Mouse (Mus musculus) kidney, adult 11 months (tissue): ENCODE measurements around the gene Vsig8.
A peak's percentile ranks its signal among the peaks of the same experiment; 100 is the strongest.

Source experiments
- DNase-seq: peaks from one replicate; pipeline ENCODE4 v3.0.0; 2022

The Vsig8 gene

GRCm38 (mm10) chr1:172530544-172531220, 25.1 kb upstream of the Vsig8 start:
- no peak for DNase-seq

DNA sequence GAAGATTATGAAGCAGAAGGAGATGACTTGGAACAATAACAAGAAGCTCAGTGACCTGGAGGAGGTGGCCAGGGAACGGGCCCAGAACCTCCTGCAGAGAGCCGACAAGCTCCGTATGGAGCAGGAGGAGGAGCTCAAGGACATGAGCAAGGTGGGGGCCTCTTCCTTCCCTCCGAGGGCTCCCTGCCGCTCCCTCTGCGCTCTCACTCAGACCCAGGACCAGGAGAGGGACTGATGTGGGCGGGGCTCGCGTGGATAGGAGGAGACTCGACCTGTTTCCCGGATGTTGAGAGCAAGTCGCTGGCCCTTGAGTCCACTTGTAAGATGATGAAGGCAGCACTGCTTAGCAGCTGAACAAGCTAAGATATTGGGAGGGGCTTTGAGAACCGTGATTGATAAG, 23.2 kb upstream of the Vsig8 start:
- no peak for DNase-seq

- no peak for DNase-seq
These were observed 20.6 kb upstream of the Vsig8 start for GRCm38 (mm10) chr1:172535116-172535515.

GRCm38 (mm10) chr1:172539827-172540226, 15.9 kb upstream of the Vsig8 start:
- no peak for DNase-seq

GRCm38 (mm10) chr1:172540283-172540820, 15.4 kb upstream of the Vsig8 start:
- no peak for DNase-seq

DNA sequence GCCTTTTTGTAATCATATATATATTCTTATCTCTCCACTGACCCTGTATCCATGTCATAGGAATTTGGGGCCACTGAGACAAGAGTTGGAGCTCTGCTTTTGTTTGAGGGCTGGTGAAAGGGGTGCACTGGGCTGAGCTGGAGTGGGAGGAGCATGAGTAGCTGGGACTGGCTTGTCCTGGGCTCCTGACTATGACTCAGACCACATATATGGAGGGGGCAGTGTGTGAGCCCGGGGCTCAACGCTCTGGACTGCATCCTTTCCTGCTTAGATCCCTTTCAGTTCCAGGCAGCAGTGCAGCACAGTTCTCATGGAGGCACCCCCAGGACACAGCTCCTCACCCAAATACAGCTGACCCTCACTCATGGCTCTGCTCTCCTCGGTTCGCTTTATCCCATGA, 9.7 kb upstream of the Vsig8 start:
- no peak for DNase-seq

DNA sequence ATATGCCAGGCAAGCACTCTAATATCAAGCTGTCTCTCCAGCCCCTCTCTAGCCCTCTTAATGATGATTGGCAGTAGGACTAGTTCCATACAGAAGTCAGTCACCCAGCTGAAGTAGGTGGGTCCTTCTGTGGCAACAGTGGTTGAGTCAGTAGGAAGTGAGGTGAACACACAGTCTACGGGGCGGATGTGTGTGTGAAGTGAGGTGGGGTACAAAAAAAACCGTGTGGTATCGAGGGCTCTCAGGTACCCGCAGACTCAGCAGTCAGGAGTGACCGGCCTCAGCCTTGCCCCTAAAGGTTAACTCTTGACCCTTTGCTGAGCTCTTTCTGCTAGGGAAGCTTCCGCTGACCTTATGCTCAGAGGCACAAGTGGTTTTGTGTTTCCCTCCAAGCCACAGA, 7.2 kb upstream of the Vsig8 start:
- DNase-seq: no peak

DNA sequence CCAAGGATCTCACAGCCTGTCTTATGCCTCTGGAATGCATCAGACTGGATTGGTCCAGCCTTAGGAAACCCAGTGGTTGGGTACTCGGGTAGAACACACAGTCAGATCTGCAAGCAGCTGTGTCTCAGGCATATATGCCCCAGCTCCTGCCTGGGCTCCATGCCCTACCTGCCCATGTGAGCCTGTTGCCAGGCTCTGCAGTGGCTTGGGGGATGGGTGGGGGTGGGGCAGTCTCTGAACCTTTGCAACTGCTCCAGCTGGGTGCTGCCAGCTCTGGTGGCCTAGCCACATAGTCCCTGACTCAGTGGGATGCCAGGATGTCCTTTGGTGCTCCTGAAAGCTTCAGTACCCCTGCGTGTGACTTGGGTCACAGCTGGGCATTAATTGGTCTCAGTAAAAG, 6.4 kb upstream of the Vsig8 start:
- DNase-seq: no peak

DNA sequence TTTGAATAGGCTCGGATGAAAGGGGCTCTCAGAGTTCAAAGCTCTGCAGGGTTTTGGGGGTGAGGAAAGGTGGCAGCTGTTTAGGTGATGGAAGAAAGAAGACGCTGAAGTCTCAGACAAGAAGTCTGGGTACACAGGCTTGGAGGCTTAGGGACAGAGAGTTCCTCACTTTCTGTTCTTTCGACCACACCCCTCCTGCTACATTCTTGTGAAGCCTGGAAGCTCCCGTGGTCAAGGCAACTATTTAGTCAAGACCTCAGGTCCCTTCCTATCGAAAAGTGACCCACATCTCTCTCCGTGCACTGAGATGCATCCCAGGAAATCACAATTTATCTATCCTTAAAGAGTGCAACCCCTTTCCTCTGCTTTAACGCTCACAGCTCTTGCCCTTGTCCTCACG, 6.0 kb upstream of the Vsig8 start:
- no peak for DNase-seq

GRCm38 (mm10) chr1:172550551-172550951, 5.2 kb upstream of the Vsig8 start:
- DNase-seq: peak; percentile 49

DNA sequence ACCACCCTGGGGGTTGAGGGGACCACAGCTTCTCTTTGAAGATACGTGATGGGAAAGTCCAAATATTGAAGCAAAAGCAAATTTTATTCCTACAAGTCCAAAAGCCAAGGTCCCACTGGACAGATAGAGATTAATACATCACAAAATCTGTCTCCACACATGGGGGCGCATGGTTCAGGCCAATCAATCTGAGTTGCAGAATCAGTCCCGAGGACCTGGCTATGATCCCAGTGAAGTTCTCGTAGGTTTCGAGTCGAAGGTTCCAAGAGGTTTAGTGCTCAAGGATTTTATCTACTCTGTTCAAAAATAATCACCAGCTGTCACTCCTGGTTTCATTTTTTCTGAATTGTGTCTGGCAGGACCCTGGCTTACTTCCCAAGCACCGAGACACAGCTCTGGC, 4.7 kb upstream of the Vsig8 start:
- no peak for DNase-seq

DNA sequence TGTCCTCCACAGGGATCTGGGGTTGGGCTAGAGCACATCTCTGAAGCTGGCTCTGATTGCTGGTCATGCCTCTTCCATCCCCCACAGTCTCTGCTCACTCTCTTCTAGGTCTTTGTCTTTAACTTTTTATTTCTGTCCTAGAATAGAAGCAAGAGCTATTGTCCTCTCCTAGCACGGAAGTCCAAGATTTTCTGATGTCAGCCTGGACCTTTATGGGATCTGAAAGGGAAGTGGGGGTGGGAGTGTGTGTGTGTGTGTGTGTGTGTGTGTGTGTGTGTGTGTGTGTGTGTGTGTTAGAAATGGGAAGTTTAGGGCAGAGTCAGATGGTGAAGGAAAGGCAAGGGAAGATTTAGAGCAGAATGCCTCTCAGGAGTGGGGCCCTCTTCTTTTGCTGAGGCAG, 3.1 kb upstream of the Vsig8 start:
- DNase-seq: no peak

DNA sequence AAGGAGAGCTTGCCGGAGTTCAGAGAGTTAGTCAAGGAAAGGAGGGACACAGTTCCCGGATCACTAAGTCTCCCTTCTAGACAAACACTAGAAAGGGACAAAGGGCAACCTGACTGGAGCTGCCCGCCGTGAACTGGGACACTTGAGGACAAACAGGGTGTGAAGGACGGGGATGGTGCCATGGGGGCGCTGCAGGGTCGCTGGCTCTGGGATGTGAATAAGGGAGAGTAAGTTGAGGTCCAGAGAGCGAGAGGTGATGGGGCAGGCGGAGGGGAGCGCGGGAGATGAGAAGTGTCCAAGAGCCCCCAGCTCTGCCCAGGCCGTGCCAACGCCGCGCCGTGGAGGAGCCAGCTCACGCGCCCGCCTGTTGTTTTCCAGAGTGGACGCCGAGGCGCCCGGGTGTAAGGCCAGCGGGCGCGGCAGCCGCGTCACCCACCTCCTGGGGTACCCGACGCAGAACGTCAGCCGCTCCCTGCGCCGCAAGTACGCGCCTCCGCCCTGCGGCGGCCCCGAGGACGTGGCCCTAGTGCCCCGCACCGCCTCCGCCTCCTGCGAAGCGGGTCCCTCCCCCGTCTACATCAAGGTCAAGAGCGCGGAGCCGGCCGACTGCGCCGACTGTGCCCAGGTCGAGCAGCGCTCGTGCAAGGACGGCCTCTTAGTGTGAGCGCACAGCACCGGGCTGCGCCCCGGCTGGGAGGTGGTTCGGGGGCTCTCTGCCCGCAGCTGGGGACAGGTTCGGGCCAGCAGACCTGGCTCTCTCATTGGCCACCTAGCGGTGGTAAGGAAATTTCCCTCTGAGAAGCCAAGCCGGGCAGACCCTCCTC, 7.1 kb downstream of the Vsig8 start:
- DNase-seq: peak; percentile 80

- no peak for DNase-seq
These were observed 7.7 kb downstream of the Vsig8 start for GRCm38 (mm10) chr1:172563465-172563828.

GRCm38 (mm10) chr1:172566131-172566530, 10.4 kb downstream of the Vsig8 start:
- DNase-seq: no peak

DNA sequence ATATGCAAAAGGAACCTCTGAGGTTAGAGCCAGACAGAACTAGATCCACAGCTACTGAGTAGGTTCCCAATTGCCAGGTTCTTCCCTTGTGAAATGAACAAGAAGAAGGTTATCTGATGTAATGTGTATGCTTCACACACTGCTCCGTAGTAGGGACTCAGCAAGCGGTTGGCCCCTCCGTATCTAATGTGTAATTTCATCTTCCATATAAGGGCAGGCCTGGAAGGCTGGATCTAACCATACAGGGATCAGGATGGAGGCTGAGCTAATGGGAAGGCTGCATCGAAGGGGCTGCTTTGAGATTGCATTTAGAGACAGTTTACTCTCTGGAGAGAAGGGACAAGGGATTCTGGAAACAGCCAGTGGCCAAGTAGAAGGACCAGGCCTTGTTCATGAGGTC, 12.0 kb downstream of the Vsig8 start:
- DNase-seq: no peak

DNA sequence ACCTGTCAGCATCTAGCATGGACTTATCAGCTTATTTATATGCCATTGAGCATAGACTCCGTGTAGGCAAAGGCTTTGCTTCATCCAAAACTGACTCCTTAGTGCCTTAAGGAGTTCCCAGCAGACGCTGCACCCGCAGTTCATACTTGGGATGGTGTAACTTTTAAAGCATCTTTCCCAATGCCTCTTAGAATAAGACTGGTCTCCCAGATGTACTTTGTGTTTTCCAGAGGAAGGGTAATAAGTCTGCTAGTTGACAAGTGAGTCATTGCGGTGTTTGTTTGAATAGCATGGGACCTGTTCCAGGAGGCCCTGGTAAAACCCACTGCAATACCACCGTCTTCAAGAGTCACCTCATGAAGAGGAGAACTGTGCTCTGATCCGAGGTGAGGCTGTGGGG, 24.4 kb downstream of the Vsig8 start:
- DNase-seq: no peak

DNA sequence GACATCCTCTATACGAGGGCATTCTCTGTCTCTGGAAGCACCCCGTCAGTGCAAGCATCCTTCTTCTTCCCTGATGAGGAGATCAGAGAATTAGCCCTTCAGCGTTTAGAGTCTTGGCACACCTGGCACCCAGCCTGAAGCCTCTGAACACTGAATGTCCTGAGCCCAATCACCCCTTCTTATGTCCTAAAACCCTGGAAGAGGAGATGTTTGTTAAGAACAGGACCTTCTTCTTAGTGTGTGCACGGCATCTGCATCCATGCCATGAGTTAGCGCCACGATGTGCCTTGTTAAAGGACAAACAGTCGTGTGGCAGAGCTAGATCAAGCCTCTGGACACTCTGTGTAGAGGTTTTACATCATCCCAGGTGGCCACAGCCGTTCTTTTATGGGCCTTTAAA, 26.7 kb downstream of the Vsig8 start:
- DNase-seq: no peak

DNA sequence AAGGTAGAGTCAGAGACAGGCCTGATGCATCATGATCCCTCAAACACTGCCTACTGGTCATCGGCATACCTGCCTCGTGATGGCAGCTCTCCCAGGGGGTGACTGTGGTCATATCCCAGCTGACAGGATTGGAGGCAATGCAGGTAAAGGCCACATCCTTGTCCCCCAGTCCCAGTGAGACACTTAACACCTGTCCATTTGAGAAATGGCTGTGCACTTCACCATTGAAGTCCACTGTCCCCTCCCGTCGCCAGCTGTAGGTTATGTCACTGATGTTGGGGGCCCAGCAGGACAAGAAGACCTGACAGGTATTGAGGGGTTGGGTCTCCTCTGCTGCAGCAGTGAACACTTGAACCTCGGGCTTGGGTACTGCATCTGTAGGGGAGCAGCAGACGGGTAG, 28.5 kb downstream of the Vsig8 start:
- DNase-seq: no peak

GRCm38 (mm10) chr1:172585026-172585425, 29.3 kb downstream of the Vsig8 start:
- DNase-seq: no peak

DNA sequence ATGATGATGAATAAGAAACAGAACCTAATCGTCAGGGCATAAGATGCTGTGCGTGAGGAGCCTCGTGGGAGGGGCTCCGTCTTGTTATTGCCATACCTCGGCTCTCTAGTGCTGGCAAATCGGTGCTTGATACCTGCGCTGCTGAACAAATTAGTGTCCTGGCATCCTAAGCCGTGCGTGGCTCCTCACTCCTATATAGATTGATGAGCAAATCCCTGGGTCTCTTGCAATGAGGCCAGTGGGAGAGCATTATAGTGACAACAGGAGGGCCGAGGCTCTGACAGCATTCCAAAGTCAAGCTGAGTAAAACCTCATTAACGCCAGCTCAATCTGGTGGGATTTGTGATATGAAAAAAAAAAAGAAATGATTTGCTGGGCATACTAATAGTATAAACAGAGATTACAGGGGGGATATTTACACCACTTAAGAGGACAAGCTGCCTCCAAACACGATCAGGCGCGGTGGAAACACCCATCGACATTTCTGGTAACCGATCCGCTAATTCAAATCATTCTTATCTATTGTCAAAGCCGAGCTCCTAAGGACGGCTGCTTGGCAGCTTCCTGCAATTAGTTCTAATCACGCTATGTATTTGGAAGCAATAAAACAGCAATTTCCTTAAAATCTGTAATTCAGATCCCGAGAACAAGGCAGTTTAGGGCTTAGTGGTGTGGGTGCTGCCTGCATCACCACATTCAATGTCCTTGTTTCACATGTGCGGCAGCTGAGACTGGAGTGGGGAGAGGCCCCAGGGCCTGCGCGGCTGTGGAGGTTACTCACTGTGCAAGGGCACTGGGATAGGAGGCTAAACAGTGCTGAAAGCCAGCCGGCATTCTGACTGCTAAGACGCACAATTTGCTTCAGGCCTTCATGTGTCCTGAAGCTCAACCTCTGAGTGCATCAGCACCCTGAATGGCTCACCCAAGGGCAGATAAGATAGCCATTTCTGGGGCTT, 30.2 kb downstream of the Vsig8 start:
- DNase-seq: no peak

DNA sequence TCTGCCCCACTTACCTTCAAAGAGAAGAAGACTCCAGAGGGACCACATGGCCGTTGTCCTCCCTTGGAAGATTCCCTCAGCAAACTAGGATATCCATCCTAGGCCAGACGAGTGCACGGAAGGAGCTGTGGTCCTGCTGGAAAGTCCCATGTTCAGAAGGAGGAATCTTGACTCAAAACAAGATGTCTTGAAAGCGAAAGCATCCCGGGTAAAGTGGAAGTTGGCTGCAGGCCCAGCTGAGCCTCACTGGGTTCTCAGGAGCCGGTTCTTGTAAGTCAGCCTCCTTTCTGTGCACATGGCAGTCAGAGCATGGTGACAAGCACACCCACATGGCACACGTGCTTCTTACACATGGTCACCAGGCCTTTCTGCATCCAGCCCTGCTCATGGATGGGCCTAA, 34.6 kb downstream of the Vsig8 start, which contains the start of gene Slamf8:
Slamf8 (minus strand) TSS at position 184 of the 400 bp plus-strand sequence.
- no peak for DNase-seq

- DNase-seq: no peak
These were observed 37.6 kb downstream of the Vsig8 start for GRCm38 (mm10) chr1:172593321-172593720.
